Mouse (Mus musculus) CH12.LX (cell line): ENCODE measurements around the gene Tmem262. TPM values are rescaled to one million over a fixed set of nuclear protein-coding genes. Genes with fewer than 3 reads are reported as not detected.

Experiments used
- DNase-seq: peaks from one replicate; pipeline ENCODE4 v3.0.0-alpha.2; 2013; ENCODE audit errors: extremely low read depth
- H3K27ac ChIP-seq: 2 replicates; pipeline ENCODE4 v1.5.1; 2012; ENCODE audit warnings: low read depth, mild to moderate bottlenecking, control low read depth, moderate library complexity; ENCODE audit not compliant: insufficient read depth
- H3K27me3 ChIP-seq: replicated peaks from 2 replicates; pipeline ENCODE3; 2012; ENCODE audit warnings: inconsistent platforms
- H3K36me3 ChIP-seq, 2 experiments: replicated peaks in 1 of 2; 2 replicates each; pipeline versions ENCODE3 to v1.6.1; 2012; ENCODE audit warnings: inconsistent platforms in 1 of 2, low read length in 1 of 2, mild to moderate bottlenecking in 1 of 2, mixed read lengths in 1 of 2, moderate library complexity in 1 of 2; ENCODE audit not compliant: control insufficient read depth in 1 of 2, insufficient read depth in 1 of 2
- H3K4me1 ChIP-seq, 2 experiments: 2 replicates each; pipeline ENCODE4 v1.6.1; 2012; ENCODE audit warnings: inconsistent platforms in 1 of 2, moderate library complexity in 1 of 2; ENCODE audit not compliant: insufficient read depth in 2 of 2, control insufficient read depth in 1 of 2
- H3K4me2 ChIP-seq: 2 replicates; pipeline ENCODE4 v1.6.1; 2012; ENCODE audit warnings: low read depth, mild to moderate bottlenecking, control low read depth; ENCODE audit not compliant: poor library complexity, insufficient read depth, severe bottlenecking
- H3K4me3 ChIP-seq, 3 experiments: fragments of 150-350 bp in 1 of 3; sonication (generic) in 1 of 3; replicated peaks in 1 of 3; 2 replicates each; pipeline versions ENCODE3 to v1.5.1; 2011 to 2012; ENCODE audit warnings: low read depth in 2 of 3, low read length in 2 of 3, mild to moderate bottlenecking in 2 of 3, moderate library complexity in 2 of 3, control low read depth in 1 of 3, improper control_type of control experiment in 1 of 3, inconsistent platforms in 1 of 3, mixed read lengths in 1 of 3; ENCODE audit not compliant: poor library complexity in 1 of 3
- H3K79me2 ChIP-seq: replicated peaks from 2 replicates; pipeline ENCODE4 v1.6.1; 2012; ENCODE audit warnings: mild to moderate bottlenecking, moderate library complexity; ENCODE audit not compliant: control insufficient read depth, poor library complexity, insufficient read depth, severe bottlenecking; ENCODE audit errors: extremely low read depth
- H3K9ac ChIP-seq: 2 replicates; pipeline ENCODE4 v1.6.1; 2012; ENCODE audit warnings: low read depth, mild to moderate bottlenecking, control low read depth, moderate library complexity; ENCODE audit not compliant: insufficient read depth
- H3K9me3 ChIP-seq: replicated peaks from 2 replicates; pipeline ENCODE3; 2012; ENCODE audit warnings: low read length, inconsistent platforms, mixed read lengths
- BHLHE40 ChIP-seq: IDR thresholded peaks from 2 replicates; pipeline ENCODE4 v1.6.1; 2011; ENCODE audit warnings: mild to moderate bottlenecking, low read depth, low read length, improper control_type of control experiment
- CHD1 ChIP-seq: IDR thresholded peaks from 2 replicates; pipeline ENCODE4 v1.6.1; 2012; ENCODE audit warnings: low read depth, low read length, improper control_type of control experiment, inconsistent platforms
- CHD2 ChIP-seq: IDR thresholded peaks from 2 replicates; pipeline ENCODE4 v1.6.1; 2011; ENCODE audit warnings: low read length, improper control_type of control experiment
- CTCF ChIP-seq, 2 experiments: IDR thresholded peaks in 1 of 2; conservative IDR thresholded peaks in 1 of 2; 2 replicates each; pipeline ENCODE4 v1.5.1; 2011 to 2012; ENCODE audit warnings: low read depth in 2 of 2, low read length in 2 of 2, improper control_type of control experiment in 1 of 2, inconsistent platforms in 1 of 2, mild to moderate bottlenecking in 1 of 2, moderate library complexity in 1 of 2
- EP300 ChIP-seq: IDR thresholded peaks from 2 replicates; pipeline ENCODE4 v1.6.1; 2011; ENCODE audit warnings: low read length, improper control_type of control experiment
- ETS1 ChIP-seq: conservative IDR thresholded peaks from 2 replicates; pipeline ENCODE4 v1.6.1; 2012; ENCODE audit warnings: low read depth, mild to moderate bottlenecking, inconsistent platforms, low read length, improper control_type of control experiment, moderate library complexity
- GABPA ChIP-seq: IDR thresholded peaks from 2 replicates; pipeline ENCODE4 v1.6.1; 2012; ENCODE audit warnings: low read depth, low read length, improper control_type of control experiment, inconsistent platforms; ENCODE audit not compliant: insufficient replicate concordance
- HCFC1 ChIP-seq: IDR thresholded peaks from 2 replicates; pipeline ENCODE4 v1.6.1; 2012; ENCODE audit warnings: low read depth, mild to moderate bottlenecking, inconsistent platforms, low read length, improper control_type of control experiment
- IRF4 ChIP-seq: IDR thresholded peaks from 2 replicates; pipeline ENCODE4 v1.6.1; 2014; ENCODE audit warnings: low read depth, mild to moderate bottlenecking, inconsistent platforms, low read length, improper control_type of control experiment
- JUN ChIP-seq: IDR thresholded peaks from 2 replicates; pipeline ENCODE4 v1.6.1; 2011; ENCODE audit warnings: low read depth, mild to moderate bottlenecking, low read length, improper control_type of control experiment, moderate library complexity; ENCODE audit not compliant: insufficient read depth
- JUND ChIP-seq: conservative IDR thresholded peaks from 2 replicates; pipeline ENCODE4 v1.6.1; 2011; ENCODE audit warnings: low read depth, low read length, improper control_type of control experiment
- KAT2A ChIP-seq: IDR thresholded peaks from 2 replicates; pipeline ENCODE4 v1.6.1; 2012; ENCODE audit warnings: low read length, improper control_type of control experiment, inconsistent platforms; ENCODE audit not compliant: insufficient replicate concordance
- MAX ChIP-seq: IDR thresholded peaks from 2 replicates; pipeline ENCODE4 v1.6.1; 2011; ENCODE audit warnings: low read length, improper control_type of control experiment
- MAZ ChIP-seq: IDR thresholded peaks from 2 replicates; pipeline ENCODE4 v1.6.1; 2012; ENCODE audit warnings: low read depth, mild to moderate bottlenecking, inconsistent platforms, low read length, improper control_type of control experiment, moderate library complexity
- MEF2A ChIP-seq: IDR thresholded peaks from 2 replicates; pipeline ENCODE4 v1.6.1; 2014; ENCODE audit warnings: low read depth, mild to moderate bottlenecking, inconsistent platforms, low read length, improper control_type of control experiment, borderline replicate concordance
- MXI1 ChIP-seq: IDR thresholded peaks from 2 replicates; pipeline ENCODE4 v1.6.1; 2011; ENCODE audit warnings: mild to moderate bottlenecking, low read depth, low read length, improper control_type of control experiment
- MYC ChIP-seq: IDR thresholded peaks from 2 replicates; pipeline ENCODE4 v1.6.1; 2011; ENCODE audit warnings: low read depth, mild to moderate bottlenecking, improper control_type of control experiment, low read length
- NRF1 ChIP-seq: IDR thresholded peaks from 2 replicates; pipeline ENCODE4 v1.6.1; 2014; ENCODE audit warnings: low read depth, mild to moderate bottlenecking, inconsistent platforms, low read length, improper control_type of control experiment, moderate library complexity
- PAX5 ChIP-seq: IDR thresholded peaks from 2 replicates; pipeline ENCODE4 v1.6.1; 2012; ENCODE audit warnings: low read length, inconsistent platforms, mixed read lengths
- POLR2A ChIP-seq: IDR thresholded peaks from 2 replicates; pipeline ENCODE4 v1.6.1; 2011; ENCODE audit warnings: low read depth, mild to moderate bottlenecking, improper control_type of control experiment, low read length
- POLR2AphosphoS2 ChIP-seq: IDR thresholded peaks from 2 replicates; pipeline ENCODE4 v1.6.1; 2011; ENCODE audit warnings: low read depth, low read length, improper control_type of control experiment
- RCOR1 ChIP-seq: conservative IDR thresholded peaks from 2 replicates; pipeline ENCODE4 v1.6.1; 2012; ENCODE audit warnings: low read depth, mild to moderate bottlenecking, inconsistent platforms, low read length, improper control_type of control experiment
- SIN3A ChIP-seq: IDR thresholded peaks from 2 replicates; pipeline ENCODE4 v1.6.1; 2012; ENCODE audit warnings: low read length, improper control_type of control experiment, inconsistent platforms
- SMC3 ChIP-seq: IDR thresholded peaks from 2 replicates; pipeline ENCODE4 v1.6.1; 2011; ENCODE audit warnings: low read depth, low read length, improper control_type of control experiment
- TBP ChIP-seq: conservative IDR thresholded peaks from 2 replicates; pipeline ENCODE4 v1.6.1; 2011; ENCODE audit warnings: low read depth, low read length, improper control_type of control experiment
- TCF12 ChIP-seq: IDR thresholded peaks from 2 replicates; pipeline ENCODE4 v1.6.1; 2014; ENCODE audit warnings: low read depth, mild to moderate bottlenecking, inconsistent platforms, low read length, improper control_type of control experiment
- UBTF ChIP-seq: IDR thresholded peaks from 2 replicates; pipeline ENCODE4 v1.6.1; 2012; ENCODE audit warnings: low read depth, mild to moderate bottlenecking, inconsistent platforms, low read length, improper control_type of control experiment, moderate library complexity
- USF1 ChIP-seq: IDR thresholded peaks from 2 replicates; pipeline ENCODE4 v1.6.1; 2014; ENCODE audit warnings: low read depth, mild to moderate bottlenecking, inconsistent platforms, low read length, improper control_type of control experiment
- USF2 ChIP-seq: conservative IDR thresholded peaks from 2 replicates; pipeline ENCODE4 v1.6.1; 2011; ENCODE audit warnings: low read depth, low read length, improper control_type of control experiment
- ZC3H11A ChIP-seq: IDR thresholded peaks from 2 replicates; pipeline ENCODE4 v1.6.1; 2012; ENCODE audit warnings: low read depth, mild to moderate bottlenecking, inconsistent platforms, low read length, improper control_type of control experiment
- ZKSCAN1 ChIP-seq: IDR thresholded peaks from 2 replicates; pipeline ENCODE4 v1.6.1; 2012; ENCODE audit warnings: low read depth, inconsistent platforms, low read length, improper control_type of control experiment, borderline replicate concordance
- ZMIZ1 ChIP-seq: IDR thresholded peaks from 2 replicates; pipeline ENCODE4 v1.6.1; 2012; ENCODE audit warnings: low read depth, mild to moderate bottlenecking, inconsistent platforms, low read length, improper control_type of control experiment
- dilution Hi-C: fragments of 300-500 bp; cut with MboI; formaldehyde crosslinking; loops from 2 replicates; pipeline ENCODE4 v1.14.3; 2020; ENCODE audit warnings: low sequenced_read_pairs; ENCODE audit not compliant: extremely low pct_unique_long_range_greater_than_20kb, extremely low pct_ligation_motif_present
- in situ Hi-C: fragments of 300-500 bp; cut with MboI; formaldehyde crosslinking; loops from 3 replicates; pipeline ENCODE4 v1.14.3; 2019; ENCODE audit warnings: low sequenced_read_pairs, low pct_ligation_motif_present, low pct_unique_long_range_greater_than_20kb, mixed read lengths
- polyA plus RNA-seq: library from polyadenylated mRNA; unstranded; fragments of >175 nt; gene quantifications from 2 replicates; pipeline ENCODE4 v1.2.1, GENCODE M21; 2012; ENCODE audit warnings: low read depth; ENCODE audit not compliant: insufficient read length
- total RNA-seq, 2 experiments: library from RNA; depleted of rRNA; stranded (reverse); fragments of 300-350 nt in 1 of 2; fragments of >200 nt in 1 of 2; gene quantifications; 2 replicates each; pipeline ENCODE4 v1.2.3; 2012 to 2014

Gene Tmem262
- total and polyA plus RNA-seq, 3 experiments, result not detected

DNA sequence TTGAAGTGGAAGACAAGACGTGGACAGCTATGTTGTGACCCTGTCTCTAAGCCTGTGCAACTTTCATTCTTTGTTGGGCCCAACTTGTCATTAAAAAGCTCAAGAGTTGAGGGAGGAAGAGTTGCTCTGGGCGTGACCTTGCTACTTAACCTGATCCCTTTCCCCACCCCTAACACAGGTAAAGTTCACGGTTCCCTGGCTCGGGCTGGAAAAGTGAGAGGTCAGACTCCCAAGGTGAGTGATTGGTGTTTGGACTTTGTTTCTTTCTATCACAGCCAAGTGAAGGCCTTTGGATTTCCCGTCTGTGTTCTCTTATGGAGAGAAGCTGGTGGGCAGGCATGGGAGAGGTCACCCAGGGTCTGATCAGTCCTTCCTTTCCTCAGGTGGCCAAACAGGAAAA lies 20.9 kb upstream of the Tmem262 start:
- Histone ChIP-seq H3K36me3 (peaks cover 32 to 51% of the 10 kb centered on the region in 2 experiments), H3K27ac (0 out of 2 replicates have a peak overlapping the region, but pooled peaks have one; percentile 26), H3K4me3 (peak overlapping the region; percentile 73 to 97 (median 95)), H3K9ac (peak overlapping the region; percentile 73), H3K4me2 (peak overlapping the region; percentile 77), H3K27me3 (no peaks in the 10 kb centered on the region), H3K9me3 (no peaks in the 10 kb centered on the region), H3K4me1 (peaks cover 8 to 55% of the 10 kb centered on the region in 2 experiments), H3K79me2 (peaks cover 54% of the 10 kb centered on the region)
- DNase-seq, result no peak
- dilution Hi-C loops, result no loop called here
- TF ChIP-seq MXI1, result no peak
- TF ChIP-seq HCFC1, result no peak
- TF ChIP-seq BHLHE40, result no peak
- in situ Hi-C loops, result no loop called here

DNA sequence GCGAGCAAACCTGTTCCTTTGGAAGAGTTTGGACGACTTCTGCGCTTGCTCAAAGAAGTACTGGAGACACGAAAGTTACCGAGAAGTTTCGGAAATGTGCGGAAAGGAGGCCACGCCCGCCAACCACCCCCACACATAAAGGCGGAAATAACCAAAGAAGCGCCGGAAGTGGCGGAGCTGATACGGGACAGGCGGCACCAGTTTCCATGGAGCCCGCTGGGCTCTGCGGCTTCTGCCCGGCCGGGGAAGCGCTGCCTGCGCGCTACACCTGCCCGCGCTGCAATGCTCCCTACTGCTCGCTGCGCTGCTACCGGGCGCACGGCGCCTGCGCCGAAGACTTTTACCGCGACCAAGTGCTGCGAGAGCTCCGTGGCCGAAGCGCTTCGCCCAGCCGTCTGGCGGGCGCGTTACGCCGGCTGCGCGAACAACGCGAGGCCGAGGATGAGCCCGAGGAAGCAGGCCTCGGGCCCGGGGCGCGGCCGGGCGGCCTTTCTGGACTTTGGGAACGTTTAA lies 18.8 kb upstream of the Tmem262 start, which contains the start of gene Znhit2:
Gene Znhit2 (plus strand): TSS at position 172 of the 513 bp plus-strand sequence.
- Histone ChIP-seq H3K4me1 (peaks cover 8 to 39% of the 10 kb centered on the region in 2 experiments), H3K9ac (peak within 1 kb of the TSS; percentile 78), H3K36me3 (peaks cover 13 to 35% of the 10 kb centered on the region in 2 experiments), H3K79me2 (peaks cover 35% of the 10 kb centered on the region), H3K27ac (peak within 1 kb of the TSS; percentile 88), H3K4me3 (peak within 1 kb of the TSS; percentile 94 to 98 (median 95)), H3K27me3 (no peaks in the 10 kb centered on the region), H3K9me3 (no peaks in the 10 kb centered on the region), H3K4me2 (peak within 1 kb of the TSS; percentile 73)
- DNase-seq, result peak; percentile 95
- dilution Hi-C loops, result no loop called here
- in situ Hi-C loops, result loop anchor here (10.0 kb wide), 1 partner anchor 96 kb away; the partner anchor contains the start of gene Pola2
- TF ChIP-seq UBTF (peak; percentile 100), TBP (peak; percentile 76; the same call in 1 of the 2 replicates), PAX5 (no peak), GABPA (no peak), TCF12 (peak; percentile 71; the same call in 1 of the 2 replicates), ZMIZ1 (peak; percentile 76), MAX (0 out of 2 replicates have a peak, but pooled peaks have one; percentile 37), EP300 (no peak), NRF1 (peak; percentile 80), KAT2A (peak; percentile 72; the same call in 1 of the 2 replicates), HCFC1 (peak; percentile 81), CHD1 (peak; percentile 76; the same call in 1 of the 2 replicates), POLR2A (peak; percentile 86), MAZ (no peak), MXI1 (peak; percentile 79), SIN3A (peak; percentile 95), JUN (no peak), USF1 (no peak), MEF2A (peak; percentile 60; the same call in 1 of the 2 replicates), RCOR1 (no peak), CTCF (conservative IDR thresholded peaks at IDR 0.05 in 1 of 2, IDR thresholded peaks at IDR 0.05 in 1 of 2; ENCODE audit: low read depth in 2 of 2, low read length in 2 of 2) (no peak), SMC3 (no peak), USF2 (no peak), ZC3H11A (no peak), IRF4 (peak; percentile 65; the same call in 1 of the 2 replicates), MYC (peak; percentile 58; the same call in 1 of the 2 replicates), ZKSCAN1 (no peak), ETS1 (no peak), JUND (no peak), POLR2AphosphoS2 (0 out of 2 replicates have a peak, but pooled peaks have one; percentile 77), CHD2 (peak; percentile 51; the same call in 1 of the 2 replicates)
